Mouse (Mus musculus) liver, postnatal 0 days (tissue): Measurements from ENCODE around the gene Asxl1. TPM values are rescaled to one million over a fixed set of nuclear protein-coding genes. Genes with fewer than 3 reads are reported as not detected.
A peak's percentile ranks its signal among the peaks of the same experiment; 100 is the strongest.

Source experiments
- ATAC-seq: fragments of 200-750 bp; cut with Nextera tagmentation; 2 replicates; pipeline ENCODE4 v1.8.0; 2017; ENCODE audit warnings: mild to moderate bottlenecking, moderate library complexity
- DNase-seq: peaks from one replicate; pipeline ENCODE4 v3.0.0-alpha.2; 2016
- H3K27ac ChIP-seq: fragments of 300-500 bp; sonication (generic); 2 replicates; pipeline ENCODE4 v1.5.1; 2014; ENCODE audit warnings: antibody characterized with exemption, moderate library complexity, mild to moderate bottlenecking, low read depth
- H3K27me3 ChIP-seq: fragments of 300-500 bp; sonication (generic); 2 replicates; pipeline ENCODE4 v1.6.1; 2014; ENCODE audit warnings: low read length, control low read depth, mixed read lengths; ENCODE audit not compliant: insufficient read depth
- H3K36me3 ChIP-seq: fragments of 300-500 bp; sonication (generic); replicated peaks from 2 replicates; pipeline ENCODE4 v1.6.1; 2014; ENCODE audit warnings: mild to moderate bottlenecking, control low read depth, low read length, moderate library complexity, mixed read lengths; ENCODE audit not compliant: insufficient read depth
- H3K4me1 ChIP-seq: fragments of 300-500 bp; sonication (generic); 2 replicates; pipeline ENCODE4 v1.6.1; 2014; ENCODE audit warnings: antibody characterized with exemption, mild to moderate bottlenecking, control low read depth; ENCODE audit not compliant: insufficient read depth
- H3K4me2 ChIP-seq: fragments of 300-500 bp; sonication (generic); 2 replicates; pipeline ENCODE4 v1.6.1; 2014; ENCODE audit warnings: low read depth, mild to moderate bottlenecking, low read length, moderate library complexity, mixed read lengths
- H3K4me3 ChIP-seq: fragments of 300-500 bp; sonication (generic); 2 replicates; pipeline ENCODE4 v1.5.1; 2014; ENCODE audit warnings: low read depth, low read length
- H3K9ac ChIP-seq: fragments of 300-500 bp; sonication (generic); replicated peaks from 2 replicates; pipeline ENCODE4 v1.6.1; 2014; ENCODE audit warnings: mild to moderate bottlenecking, moderate library complexity
- H3K9me3 ChIP-seq: fragments of 300-500 bp; sonication (generic); 2 replicates; pipeline ENCODE4 v1.6.1; 2016; ENCODE audit warnings: mild to moderate bottlenecking, control low read depth, low read length, mixed read lengths
- CTCF ChIP-seq: sonication (generic); IDR thresholded peaks from 2 replicates; pipeline ENCODE4 v1.5.1; 2016; ENCODE audit warnings: antibody characterized with exemption, low read depth
- EP300 ChIP-seq: IDR thresholded peaks from 2 replicates; pipeline ENCODE4 v1.6.1; 2016; ENCODE audit warnings: antibody characterized with exemption, low read depth, mild to moderate bottlenecking
- WGBS: fragments of 180-500 bp; shearing (Covaris S2); extraction: QIAGEN DNeasy Blood & Tissue Kit; methylation state at CpG from one replicate; pipeline ENCODE4 v1.1.7; 2014; ENCODE audit not compliant: insufficient replicate concordance; 5-methylcytosine and 5-hydroxymethylcytosine counted together
- polyA plus RNA-seq: library from polyadenylated mRNA; unstranded; fragments of >200 nt; fragmentation: Nextera tagmentation; extraction: Ambion mirVana; gene quantifications from 2 replicates; pipeline ENCODE4 v1.2.1, GENCODE M21; 2015

Asxl1 gene
- polyA plus RNA-seq, 1 experiment from 2014 or later, result 5.7 TPM

GRCm38 (mm10) chr2:153422051-153422450 is 76.4 kb downstream of the Asxl1 start:
- DNase-seq (no peak), ATAC-seq (no peak)
- Histone ChIP-seq H3K4me1 (peaks cover 26% of the 10 kb centered on the region), H3K4me3 (no peak overlapping the region), H3K27ac (no peak overlapping the region), H3K4me2 (no peak overlapping the region), H3K9ac (no peak overlapping the region), H3K9me3 (no peaks in the 10 kb centered on the region), H3K27me3 (no peaks in the 10 kb centered on the region), H3K36me3 (peaks cover 32% of the 10 kb centered on the region)
- 87% methylated on average over 5 of the region's 5 CpGs for WGBS
- TF ChIP-seq EP300 (no peak), CTCF (no peak)

- Histone ChIP-seq H3K9ac (no peak overlapping the region), H3K4me2 (no peak overlapping the region), H3K4me3 (no peak overlapping the region), H3K9me3 (no peaks in the 10 kb centered on the region), H3K4me1 (peaks cover 33% of the 10 kb centered on the region), H3K36me3 (peaks cover 21% of the 10 kb centered on the region), H3K27me3 (no peaks in the 10 kb centered on the region), H3K27ac (no peak overlapping the region)
- no peak for TF ChIP-seq CTCF
- TF ChIP-seq EP300, result no peak
- DNase-seq (no peak), ATAC-seq (no peak)
- WGBS, result 80% methylated on average over 3 of the region's 3 CpGs
These were observed 77.5 kb downstream of the Asxl1 start for GRCm38 (mm10) chr2:153423113-153423512.

DNA sequence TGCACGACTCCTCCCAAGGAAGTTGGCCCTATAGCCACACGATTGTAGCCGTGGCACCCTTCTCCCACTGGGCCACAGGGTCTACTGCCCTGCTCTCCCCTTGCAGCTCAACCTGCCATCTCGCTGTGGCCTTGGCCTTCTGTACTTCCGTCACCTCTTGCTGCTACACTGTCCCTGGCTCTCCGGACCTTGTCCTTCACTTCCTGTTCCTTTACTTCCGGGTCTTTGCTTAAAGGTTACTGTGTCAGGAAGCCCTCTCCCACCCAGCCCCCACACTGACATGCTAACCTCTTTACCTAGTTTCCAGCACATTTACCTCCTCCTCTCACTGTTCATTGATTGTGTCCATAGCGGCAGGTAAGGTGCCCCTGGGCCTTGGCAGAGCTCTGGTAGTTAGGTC is 78.9 kb downstream of the Asxl1 start:
- Histone ChIP-seq H3K36me3 (peaks cover 7% of the 10 kb centered on the region; the same call in 1 of the 2 replicates), H3K4me2 (peak overlapping the region; percentile 50), H3K27ac (peak overlapping the region; percentile 69), H3K4me3 (0 out of 2 replicates have a peak overlapping the region, but pooled peaks have one; percentile 10), H3K9me3 (no peaks in the 10 kb centered on the region), H3K9ac (no peak overlapping the region; the same call in 1 of the 2 replicates), H3K4me1 (peaks cover 35% of the 10 kb centered on the region), H3K27me3 (no peaks in the 10 kb centered on the region)
- DNase-seq (peak; percentile 66), ATAC-seq (peak; percentile 85)
- WGBS, result 57% methylated on average over 8 of the region's 8 CpGs
- peak; percentile 17; the same call in 1 of the 2 replicates for TF ChIP-seq EP300
- TF ChIP-seq CTCF, result no peak

- peak overlapping the region; percentile 69 for H3K27ac ChIP-seq
- peaks cover 2% of the 10 kb centered on the region; the same call in 1 of the 2 replicates for H3K36me3 ChIP-seq
- WGBS, result 60% methylated on average over 4 of the region's 4 CpGs
- ATAC-seq, result no peak
- peaks cover 35% of the 10 kb centered on the region for H3K4me1 ChIP-seq
- TF ChIP-seq EP300 (no peak), CTCF (no peak)
- H3K9me3 ChIP-seq, result no peaks in the 10 kb centered on the region
- peak overlapping the region; percentile 50; the same call in 1 of the 2 replicates for H3K4me2 ChIP-seq
- H3K27me3 ChIP-seq, result no peaks in the 10 kb centered on the region
- H3K4me3 ChIP-seq, result no peak overlapping the region
- H3K9ac ChIP-seq, result no peak overlapping the region
- no peak for DNase-seq
These were observed 79.7 kb downstream of the Asxl1 start for GRCm38 (mm10) chr2:153425124-153425844.

- Histone ChIP-seq H3K27me3 (no peaks in the 10 kb centered on the region), H3K27ac (peak overlapping the region; percentile 69; the same call in 1 of the 2 replicates), H3K9ac (no peak overlapping the region), H3K9me3 (no peaks in the 10 kb centered on the region), H3K36me3 (no peaks in the 10 kb centered on the region), H3K4me3 (no peak overlapping the region), H3K4me2 (no peak overlapping the region), H3K4me1 (peaks cover 37% of the 10 kb centered on the region)
- WGBS, result 78% methylated on average over 9 of the region's 9 CpGs
- DNase-seq, result no peak
- ATAC-seq, result no peak
- no peak for TF ChIP-seq EP300
- TF ChIP-seq CTCF, result no peak
These were observed 80.5 kb downstream of the Asxl1 start for GRCm38 (mm10) chr2:153425998-153426670.

DNA sequence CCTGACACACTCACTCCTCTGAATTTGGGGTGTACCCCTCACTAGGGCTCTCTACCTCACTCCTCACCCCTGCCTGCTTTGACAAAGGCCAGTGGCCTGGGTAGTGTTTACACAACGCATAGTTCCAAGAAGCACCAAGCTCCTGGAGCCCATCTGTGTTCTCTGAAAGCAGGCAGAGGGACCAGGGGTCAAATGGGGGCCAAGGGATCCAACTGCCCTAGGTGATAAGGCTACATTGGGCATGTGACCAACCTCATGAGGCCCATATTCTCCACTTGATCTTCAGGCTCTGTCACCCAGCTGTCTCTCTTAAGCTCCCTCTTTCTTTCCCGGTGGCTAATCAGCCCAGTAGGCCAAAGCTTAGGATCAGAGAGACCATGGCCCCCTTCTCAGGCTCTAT is 81.3 kb downstream of the Asxl1 start:
- Histone ChIP-seq H3K9ac (no peak overlapping the region), H3K9me3 (no peaks in the 10 kb centered on the region), H3K4me3 (no peak overlapping the region), H3K27ac (no peak overlapping the region), H3K36me3 (no peaks in the 10 kb centered on the region), H3K27me3 (no peaks in the 10 kb centered on the region), H3K4me2 (no peak overlapping the region), H3K4me1 (peaks cover 37% of the 10 kb centered on the region)
- 28% methylated on average over 2 of the region's 2 CpGs for WGBS
- TF ChIP-seq EP300, result no peak
- TF ChIP-seq CTCF, result no peak
- peak; percentile 57 for ATAC-seq
- no peak for DNase-seq
